Mouse (Mus musculus) megakaryocyte, embryonic 14.5 days (primary cell): ENCODE results near the gene Pi4kb.
"Not testable (repeated sequence)": the region's sequence is repeated elsewhere in the genome, so short reads cannot be mapped to it uniquely, and the experiment has no call there.

Experiments used
- FLI1 ChIP-seq: IDR thresholded peaks from 2 replicates; pipeline ENCODE4 v1.6.1; 2012; ENCODE audit warnings: low read length, inconsistent platforms, mixed read lengths
- GATA1 ChIP-seq: IDR thresholded peaks from 3 replicates; pipeline ENCODE4 v1.6.1; 2012; ENCODE audit warnings: mixed read lengths, low read length, inconsistent platforms, borderline replicate concordance

- TF ChIP-seq GATA1, FLI1: not testable (repeated sequence)
These were observed 54.8 kb downstream of the Pi4kb start for GRCm38 (mm10) chr3:95029291-95029827.
